Mouse (Mus musculus): ENCODE measurements around the gene Plagl1. TPM values are rescaled to one million over a fixed set of nuclear protein-coding genes. Genes with fewer than 3 reads are reported as not detected.

Plagl1 gene
- polyA plus RNA-seq, 1 experiment from 2014 or later: 277 TPM

DNA sequence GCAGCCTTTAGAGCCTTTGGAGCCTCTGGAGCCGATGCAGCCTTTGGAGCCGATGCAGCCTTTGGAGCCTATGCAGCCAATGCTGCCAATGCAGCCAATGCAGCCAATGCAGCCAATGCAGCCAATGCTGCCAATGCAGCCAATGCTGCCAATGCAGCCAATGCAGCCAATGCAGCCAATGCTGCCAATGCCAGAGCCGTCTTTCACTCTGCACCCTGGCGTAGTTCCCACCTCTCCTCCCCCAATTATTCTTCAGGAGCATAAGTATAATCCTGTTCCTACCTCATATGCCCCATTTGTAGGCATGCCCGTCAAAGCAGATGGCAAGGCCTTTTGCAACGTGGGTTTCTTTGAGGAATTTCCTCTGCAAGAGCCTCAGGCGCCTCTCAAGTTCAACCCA is 67.6 kb downstream of the Plagl1 start:
- 89% methylated on average over 7 of the region's 7 CpGs for WGBS (ENCODE audit: insufficient replicate concordance)

DNA sequence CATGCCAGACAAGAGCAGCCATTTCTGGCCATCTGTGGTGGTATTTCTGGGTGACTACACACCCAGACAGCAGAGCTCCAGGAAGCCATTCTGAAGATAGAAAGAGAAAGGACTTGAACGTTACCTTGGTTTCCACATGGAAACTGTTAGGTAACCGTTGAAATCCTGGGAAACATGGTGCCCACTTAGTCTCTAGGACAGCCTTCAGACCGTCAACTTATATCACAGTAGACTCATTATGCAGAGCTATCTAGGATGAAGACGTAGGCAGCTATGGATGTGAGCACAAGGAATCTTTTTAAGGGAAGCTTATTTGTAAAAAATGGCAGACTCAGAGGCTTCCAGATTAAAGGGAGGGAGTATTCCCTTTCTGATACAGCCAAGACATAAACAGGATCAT is 73.5 kb downstream of the Plagl1 start:
- H3K27me3 ChIP-seq (ENCODE audit: control insufficient read depth, insufficient read depth, low read length): no peaks in the 10 kb centered on the region
- no peak overlapping the region for H3K4me2 ChIP-seq
- 68% methylated on average over 4 of the region's 4 CpGs for WGBS (ENCODE audit: insufficient replicate concordance)
- ATAC-seq (replicated peaks; ENCODE audit: insufficient number of reproducible peaks, low FRiP score, low TSS enrichment): no peak
- H3K4me3 ChIP-seq (ENCODE audit: low read depth, low read length): no peak overlapping the region
- H3K4me1 ChIP-seq (ENCODE audit: control insufficient read depth, insufficient read depth, low read length): no peaks in the 10 kb centered on the region
- no peak overlapping the region for H3K9ac ChIP-seq (ENCODE audit: low read depth, low read length)
- H3K27ac ChIP-seq (ENCODE audit: low read depth, low read length): no peak overlapping the region
- no peaks in the 10 kb centered on the region for H3K9me3 ChIP-seq (replicated peaks; ENCODE audit: control insufficient read depth, low read length)
- H3K36me3 ChIP-seq (ENCODE audit: control insufficient read depth, insufficient read depth, low read length): no peaks in the 10 kb centered on the region

More for the DNA sequence above, 67.6 kb downstream of the Plagl1 start:
- no peak for ATAC-seq (replicated peaks; ENCODE audit: insufficient number of reproducible peaks, low FRiP score, low TSS enrichment)
- H3K27me3 ChIP-seq (ENCODE audit: control insufficient read depth, insufficient read depth, low read length): no peaks in the 10 kb centered on the region
- H3K4me3 ChIP-seq (ENCODE audit: low read depth, low read length): no peak overlapping the region
- H3K4me2 ChIP-seq: no peak overlapping the region
- H3K4me1 ChIP-seq (ENCODE audit: control insufficient read depth, insufficient read depth, low read length): no peaks in the 10 kb centered on the region
- no peak overlapping the region for H3K9ac ChIP-seq (ENCODE audit: low read depth, low read length)
- no peak overlapping the region for H3K27ac ChIP-seq (ENCODE audit: low read depth, low read length)
- H3K36me3 ChIP-seq (ENCODE audit: control insufficient read depth, insufficient read depth, low read length): 0 out of 2 replicates have a peak, but pooled peaks cover 4% of the 10 kb centered on the region
- no peaks in the 10 kb centered on the region for H3K9me3 ChIP-seq (replicated peaks; ENCODE audit: control insufficient read depth, low read length)

DNA sequence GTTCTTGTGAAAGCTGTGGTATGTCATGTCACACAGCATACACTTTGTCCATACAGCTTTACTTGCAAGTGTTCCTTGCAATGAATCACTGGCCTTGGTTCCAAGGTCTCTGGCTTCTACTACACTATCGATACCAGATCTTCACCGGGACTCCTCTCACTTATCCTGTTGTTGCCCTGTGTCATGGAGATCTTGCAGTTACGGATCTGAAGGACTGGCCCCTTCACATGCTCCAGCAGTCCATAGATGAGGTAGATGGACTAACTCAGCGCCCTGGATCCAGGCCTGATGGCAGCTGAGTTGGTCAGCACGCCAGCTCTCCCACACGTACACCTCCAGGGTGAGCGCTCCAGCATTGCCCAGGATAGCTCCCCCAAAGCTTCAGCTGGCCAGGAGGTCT is 75.0 kb downstream of the Plagl1 start:
- Histone ChIP-seq H3K9ac (ENCODE audit: low read depth, low read length) (no peak overlapping the region), H3K4me2 (no peak overlapping the region), H3K27ac (ENCODE audit: low read depth, low read length) (no peak overlapping the region), H3K9me3 (replicated peaks; ENCODE audit: control insufficient read depth, low read length) (no peaks in the 10 kb centered on the region), H3K4me1 (ENCODE audit: control insufficient read depth, insufficient read depth, low read length) (no peaks in the 10 kb centered on the region), H3K36me3 (ENCODE audit: control insufficient read depth, insufficient read depth, low read length) (no peaks in the 10 kb centered on the region), H3K27me3 (ENCODE audit: control insufficient read depth, insufficient read depth, low read length) (no peaks in the 10 kb centered on the region), H3K4me3 (ENCODE audit: low read depth, low read length) (no peak overlapping the region)
- no peak for ATAC-seq (replicated peaks; ENCODE audit: insufficient number of reproducible peaks, low FRiP score, low TSS enrichment)
- WGBS (ENCODE audit: insufficient replicate concordance): 88% methylated on average over 7 of the region's 7 CpGs

DNA sequence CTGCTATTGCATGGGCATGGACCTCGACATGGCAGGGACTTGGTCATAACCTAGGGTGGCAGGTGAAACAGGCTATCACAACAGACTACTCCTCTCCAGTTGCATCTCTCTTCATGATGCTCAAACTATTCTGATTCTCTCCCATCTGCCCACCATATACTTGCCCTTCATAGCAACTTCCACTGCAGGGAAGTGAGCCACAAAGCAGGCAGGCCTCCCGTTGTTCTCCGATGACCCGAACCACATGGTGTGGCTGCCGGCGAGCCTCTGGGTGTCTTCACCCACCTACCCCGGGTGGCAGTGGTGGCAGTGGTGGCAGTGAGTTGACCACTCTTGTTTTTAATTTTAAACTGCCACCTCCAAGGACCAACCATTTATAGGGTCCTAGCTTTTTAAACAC is 75.4 kb downstream of the Plagl1 start:
- H3K27ac ChIP-seq (ENCODE audit: low read depth, low read length): no peak overlapping the region
- H3K4me1 ChIP-seq (ENCODE audit: control insufficient read depth, insufficient read depth, low read length): no peaks in the 10 kb centered on the region
- H3K4me2 ChIP-seq: no peak overlapping the region
- no peak overlapping the region for H3K4me3 ChIP-seq (ENCODE audit: low read depth, low read length)
- H3K27me3 ChIP-seq (ENCODE audit: control insufficient read depth, insufficient read depth, low read length): no peaks in the 10 kb centered on the region
- no peak overlapping the region for H3K9ac ChIP-seq (ENCODE audit: low read depth, low read length)
- no peaks in the 10 kb centered on the region for H3K36me3 ChIP-seq (ENCODE audit: control insufficient read depth, insufficient read depth, low read length)
- no peaks in the 10 kb centered on the region for H3K9me3 ChIP-seq (replicated peaks; ENCODE audit: control insufficient read depth, low read length)
- no peak for ATAC-seq (replicated peaks; ENCODE audit: insufficient number of reproducible peaks, low FRiP score, low TSS enrichment)
- WGBS (ENCODE audit: insufficient replicate concordance): 82% methylated on average over 7 of the region's 7 CpGs

DNA sequence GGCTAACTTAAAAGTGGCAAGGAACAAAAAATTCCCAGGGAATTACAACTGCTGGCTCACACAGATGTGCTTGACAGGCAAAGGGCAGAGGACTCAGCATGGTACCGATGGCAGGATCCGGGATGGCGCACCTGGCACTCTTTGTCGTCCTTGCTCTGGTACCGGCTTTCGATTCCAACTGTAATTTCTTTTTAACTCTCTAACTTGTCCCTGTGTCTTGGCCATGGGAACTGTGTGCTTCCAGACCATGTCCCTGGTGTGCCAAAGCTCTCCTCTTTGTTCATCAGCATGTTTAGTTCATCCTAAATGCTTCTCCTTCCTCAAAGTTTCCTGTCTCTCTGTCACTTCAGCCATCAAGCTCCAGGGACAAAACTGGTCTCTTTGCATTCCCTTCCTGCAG is 77.6 kb downstream of the Plagl1 start:
- H3K4me1 ChIP-seq (ENCODE audit: control insufficient read depth, insufficient read depth, low read length): no peaks in the 10 kb centered on the region
- H3K27me3 ChIP-seq (ENCODE audit: control insufficient read depth, insufficient read depth, low read length): no peaks in the 10 kb centered on the region
- no peak for ATAC-seq (replicated peaks; ENCODE audit: insufficient number of reproducible peaks, low FRiP score, low TSS enrichment)
- no peaks in the 10 kb centered on the region for H3K9me3 ChIP-seq (replicated peaks; ENCODE audit: control insufficient read depth, low read length)
- 93% methylated on average over 6 of the region's 6 CpGs for WGBS (ENCODE audit: insufficient replicate concordance)
- H3K4me3 ChIP-seq (ENCODE audit: low read depth, low read length): no peak overlapping the region
- H3K4me2 ChIP-seq: no peak overlapping the region
- H3K36me3 ChIP-seq (ENCODE audit: control insufficient read depth, insufficient read depth, low read length): no peaks in the 10 kb centered on the region
- H3K9ac ChIP-seq (ENCODE audit: low read depth, low read length): no peak overlapping the region
- H3K27ac ChIP-seq (ENCODE audit: low read depth, low read length): no peak overlapping the region

DNA sequence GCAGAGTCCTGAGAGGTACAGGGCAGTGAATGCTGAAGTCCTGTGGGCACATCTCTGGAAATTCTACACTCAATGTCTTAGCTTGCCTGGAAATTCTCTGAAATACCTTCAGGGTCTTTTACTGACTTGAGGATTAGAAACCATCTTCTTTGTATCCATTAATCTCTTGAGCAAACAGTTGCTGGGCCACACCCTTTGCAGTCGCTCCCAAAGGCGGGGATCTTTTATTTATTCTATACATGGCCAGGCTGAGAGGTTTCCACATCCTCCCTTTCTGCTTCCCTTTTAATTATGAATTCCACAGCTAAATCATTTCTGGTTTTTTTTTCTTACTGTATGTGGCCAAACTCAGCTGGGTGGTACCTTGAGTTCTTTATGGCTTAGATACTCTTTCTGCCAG is 80.1 kb downstream of the Plagl1 start:
- H3K9ac ChIP-seq (ENCODE audit: low read depth, low read length): no peak overlapping the region
- no peaks in the 10 kb centered on the region for H3K9me3 ChIP-seq (replicated peaks; ENCODE audit: control insufficient read depth, low read length)
- no peaks in the 10 kb centered on the region for H3K4me1 ChIP-seq (ENCODE audit: control insufficient read depth, insufficient read depth, low read length)
- 62% methylated on average over 2 of the region's 2 CpGs for WGBS (ENCODE audit: insufficient replicate concordance)
- no peak for ATAC-seq (replicated peaks; ENCODE audit: insufficient number of reproducible peaks, low FRiP score, low TSS enrichment)
- H3K36me3 ChIP-seq (ENCODE audit: control insufficient read depth, insufficient read depth, low read length): no peaks in the 10 kb centered on the region
- no peak overlapping the region for H3K4me3 ChIP-seq (ENCODE audit: low read depth, low read length)
- no peaks in the 10 kb centered on the region for H3K27me3 ChIP-seq (ENCODE audit: control insufficient read depth, insufficient read depth, low read length)
- H3K4me2 ChIP-seq: no peak overlapping the region
- H3K27ac ChIP-seq (ENCODE audit: low read depth, low read length): no peak overlapping the region

DNA sequence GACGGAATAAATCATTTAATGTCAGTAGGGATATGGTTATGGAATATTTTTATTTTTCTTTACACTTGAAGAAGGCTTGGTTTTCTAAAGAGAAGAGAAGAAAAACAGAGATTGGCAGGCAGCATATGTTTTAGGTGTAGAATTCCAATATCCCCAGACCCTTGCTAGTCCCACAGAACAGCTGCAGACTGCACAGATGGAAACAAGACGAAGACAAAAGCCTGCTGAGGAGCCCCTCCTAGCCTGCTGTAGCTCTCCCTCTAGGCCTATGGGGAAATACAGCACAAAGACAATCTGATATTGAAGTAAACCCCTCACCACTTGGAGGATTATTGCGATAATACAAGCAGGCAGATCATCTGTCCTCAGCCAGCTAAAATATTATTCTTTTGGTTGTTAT is 90.1 kb downstream of the Plagl1 start:
- H3K27me3 ChIP-seq (ENCODE audit: control insufficient read depth, insufficient read depth, low read length): no peaks in the 10 kb centered on the region
- no peak overlapping the region for H3K9ac ChIP-seq (ENCODE audit: low read depth, low read length)
- H3K4me3 ChIP-seq (ENCODE audit: low read depth, low read length): no peak overlapping the region
- WGBS (ENCODE audit: insufficient replicate concordance): 75% methylated on average over 3 of the region's 3 CpGs
- no peak for ATAC-seq (replicated peaks; ENCODE audit: insufficient number of reproducible peaks, low FRiP score, low TSS enrichment)
- no peak overlapping the region for H3K27ac ChIP-seq (ENCODE audit: low read depth, low read length)
- H3K4me2 ChIP-seq: no peak overlapping the region
- no peaks in the 10 kb centered on the region for H3K4me1 ChIP-seq (ENCODE audit: control insufficient read depth, insufficient read depth, low read length)
- H3K9me3 ChIP-seq (replicated peaks; ENCODE audit: control insufficient read depth, low read length): no peaks in the 10 kb centered on the region
- no peaks in the 10 kb centered on the region for H3K36me3 ChIP-seq (ENCODE audit: control insufficient read depth, insufficient read depth, low read length)

DNA sequence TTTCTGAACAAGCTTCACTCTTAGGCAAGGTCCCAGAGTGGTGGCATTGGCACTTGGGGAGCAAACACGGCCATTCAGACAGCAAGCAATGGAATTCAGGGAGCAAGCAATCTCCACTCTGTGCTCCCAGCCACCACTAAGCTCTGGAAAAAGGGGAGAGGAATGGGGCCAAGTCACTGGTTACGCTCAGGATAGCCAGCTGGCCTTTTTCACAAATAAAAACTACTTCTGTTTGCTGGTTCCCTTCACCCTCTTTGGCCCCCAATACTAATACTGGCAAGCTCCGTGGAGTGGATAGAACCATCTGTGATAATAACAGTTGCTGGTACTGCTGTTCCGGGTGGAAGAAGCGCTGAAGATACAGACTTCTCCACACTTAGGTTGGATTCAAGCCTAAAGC is 91.0 kb downstream of the Plagl1 start:
- Histone ChIP-seq H3K27ac (ENCODE audit: low read depth, low read length) (no peak overlapping the region), H3K27me3 (ENCODE audit: control insufficient read depth, insufficient read depth, low read length) (no peaks in the 10 kb centered on the region), H3K4me1 (ENCODE audit: control insufficient read depth, insufficient read depth, low read length) (no peaks in the 10 kb centered on the region), H3K36me3 (ENCODE audit: control insufficient read depth, insufficient read depth, low read length) (no peaks in the 10 kb centered on the region), H3K4me3 (ENCODE audit: low read depth, low read length) (no peak overlapping the region), H3K9me3 (replicated peaks; ENCODE audit: control insufficient read depth, low read length) (no peaks in the 10 kb centered on the region), H3K4me2 (no peak overlapping the region), H3K9ac (ENCODE audit: low read depth, low read length) (no peak overlapping the region)
- ATAC-seq (replicated peaks; ENCODE audit: insufficient number of reproducible peaks, low FRiP score, low TSS enrichment): no peak
- 71% methylated on average over 5 of the region's 5 CpGs for WGBS (ENCODE audit: insufficient replicate concordance)

DNA sequence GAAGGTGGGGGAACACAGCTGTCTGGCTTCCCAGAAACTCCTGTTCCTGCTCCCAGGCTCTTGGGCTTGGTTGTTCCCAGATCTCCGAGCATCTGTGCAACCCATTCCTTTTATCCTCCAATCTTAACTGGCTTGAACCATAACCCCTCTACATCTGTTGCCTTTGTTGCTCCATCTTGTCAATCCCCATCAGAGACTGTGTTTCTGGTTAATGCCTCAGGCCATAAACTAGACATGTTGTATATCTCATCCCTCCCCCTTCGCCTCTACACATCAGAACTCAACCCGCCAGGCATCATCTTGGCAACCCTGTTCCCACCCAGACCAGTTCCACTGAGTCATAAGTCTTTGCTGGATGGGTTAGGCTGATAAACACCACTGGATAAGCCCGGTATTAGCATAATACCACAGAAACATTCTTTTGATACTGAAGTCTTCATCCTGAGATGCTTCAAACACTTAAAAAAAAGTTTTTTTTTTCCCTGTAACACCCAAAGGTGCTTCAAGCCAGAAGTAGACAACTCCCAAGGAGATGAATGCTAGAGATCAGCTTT is 92.6 kb downstream of the Plagl1 start:
- Histone ChIP-seq H3K27me3 (ENCODE audit: control insufficient read depth, insufficient read depth, low read length) (no peaks in the 10 kb centered on the region), H3K4me3 (ENCODE audit: low read depth, low read length) (no peak overlapping the region), H3K4me1 (ENCODE audit: control insufficient read depth, insufficient read depth, low read length) (no peaks in the 10 kb centered on the region; the same call in 1 of the 2 replicates), H3K36me3 (ENCODE audit: control insufficient read depth, insufficient read depth, low read length) (no peaks in the 10 kb centered on the region), H3K27ac (ENCODE audit: low read depth, low read length) (no peak overlapping the region), H3K9ac (ENCODE audit: low read depth, low read length) (no peak overlapping the region), H3K9me3 (replicated peaks; ENCODE audit: control insufficient read depth, low read length) (no peaks in the 10 kb centered on the region), H3K4me2 (no peak overlapping the region)
- ATAC-seq (replicated peaks; ENCODE audit: insufficient number of reproducible peaks, low FRiP score, low TSS enrichment): no peak
- 85% methylated on average over 4 of the region's 4 CpGs for WGBS (ENCODE audit: insufficient replicate concordance)

All from heart, embryonic 11.5 days (tissue).